Mouse (Mus musculus) lung, embryonic 15.5 days (tissue): ENCODE data around the gene Lmtk3. TPM values are rescaled to one million over a fixed set of nuclear protein-coding genes. Genes with fewer than 3 reads are reported as not detected.

Source experiments
- ATAC-seq: fragments of 200-750 bp; cut with Nextera tagmentation; 2 replicates; pipeline ENCODE4 v1.8.0; 2017; ENCODE audit warnings: moderate number of reproducible peaks, borderline replicate concordance; ENCODE audit not compliant: low FRiP score, low TSS enrichment; ENCODE audit errors: extremely low read depth
- H3K27ac ChIP-seq: fragments of 300-500 bp; sonication (generic); 2 replicates; pipeline ENCODE4 v1.5.1; 2015; ENCODE audit warnings: moderate library complexity, mild to moderate bottlenecking, inconsistent platforms
- H3K27me3 ChIP-seq: fragments of 300-500 bp; sonication (generic); 2 replicates; pipeline ENCODE4 v1.6.1; 2015; ENCODE audit warnings: inconsistent platforms
- H3K36me3 ChIP-seq: fragments of 300-500 bp; sonication (generic); 2 replicates; pipeline ENCODE4 v1.6.1; 2015; ENCODE audit warnings: inconsistent platforms
- H3K4me1 ChIP-seq: fragments of 300-500 bp; sonication (generic); 2 replicates; pipeline ENCODE4 v1.6.1; 2015; ENCODE audit warnings: inconsistent platforms
- H3K4me2 ChIP-seq: fragments of 300-500 bp; sonication (generic); 2 replicates; pipeline ENCODE4 v1.6.1; 2015; ENCODE audit warnings: inconsistent platforms, mild to moderate bottlenecking, moderate library complexity
- H3K4me3 ChIP-seq: fragments of 300-500 bp; sonication (generic); 2 replicates; pipeline ENCODE4 v1.5.1; 2015; ENCODE audit warnings: mild to moderate bottlenecking, inconsistent platforms
- H3K9ac ChIP-seq: fragments of 300-500 bp; sonication (generic); 2 replicates; pipeline ENCODE4 v1.6.1; 2015; ENCODE audit warnings: inconsistent platforms
- H3K9me3 ChIP-seq: fragments of 300-500 bp; sonication (generic); 2 replicates; pipeline ENCODE4 v1.6.1; 2016; ENCODE audit warnings: inconsistent platforms
- WGBS: fragments of 180-500 bp; shearing (Covaris S2); methylation state at CpG from one replicate; pipeline ENCODE4 v1.1.7; 2015; 5-methylcytosine and 5-hydroxymethylcytosine counted together
- polyA plus RNA-seq: library from polyadenylated mRNA; unstranded; fragments of >200 nt; fragmentation: Nextera tagmentation; extraction: Ambion mirVana; gene quantifications from 2 replicates; pipeline ENCODE4 v1.2.1, GENCODE M21; 2015

Gene Lmtk3
- polyA plus RNA-seq, 1 experiment from 2014 or later: 1.1 TPM

DNA sequence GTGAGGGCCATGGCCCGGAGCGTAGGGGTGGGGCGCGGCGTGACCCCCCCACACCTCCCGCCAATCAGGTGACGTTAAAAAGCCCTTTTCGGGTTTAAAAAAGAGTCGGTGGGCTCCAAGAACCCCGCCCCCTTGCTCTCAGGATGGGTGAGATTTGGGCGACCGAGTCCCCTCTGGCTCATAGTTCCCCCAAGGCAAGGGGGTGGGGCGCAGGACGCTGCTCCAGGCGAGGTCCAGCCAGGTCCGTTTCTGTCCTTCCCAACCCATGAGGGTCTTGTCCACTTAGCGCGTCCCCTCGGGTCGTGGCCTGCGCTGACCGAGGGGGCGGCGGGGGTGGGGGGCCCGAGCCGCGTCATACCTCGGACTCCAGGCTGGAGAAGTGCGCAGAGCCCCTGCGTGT is 48.9 kb downstream of the Lmtk3 start:
- Histone ChIP-seq H3K27ac (no peak overlapping the region), H3K9ac (0 out of 2 replicates have a peak overlapping the region, but pooled peaks have one; percentile 17), H3K4me1 (peaks cover 36% of the 10 kb centered on the region), H3K36me3 (peaks cover 17% of the 10 kb centered on the region), H3K9me3 (no peaks in the 10 kb centered on the region), H3K27me3 (peaks cover 50% of the 10 kb centered on the region), H3K4me3 (peak overlapping the region; percentile 45), H3K4me2 (peak overlapping the region; percentile 73)
- WGBS: 7% methylated on average over 30 of the region's 30 CpGs
- no peak for ATAC-seq

- H3K4me3 ChIP-seq: peak overlapping the region; percentile 45
- peaks cover 50% of the 10 kb centered on the region for H3K27me3 ChIP-seq
- no peak overlapping the region for H3K27ac ChIP-seq
- WGBS: under 1% methylated on average over 74 of the region's 86 CpGs
- peaks cover 36% of the 10 kb centered on the region for H3K4me1 ChIP-seq
- H3K4me2 ChIP-seq: peak overlapping the region; percentile 73
- peaks cover 8% of the 10 kb centered on the region for H3K36me3 ChIP-seq
- no peak for ATAC-seq
- no peaks in the 10 kb centered on the region for H3K9me3 ChIP-seq
- H3K9ac ChIP-seq: peak overlapping the region; percentile 26
Observed at GRCm38 (mm10) chr7:45833148-45833790, 49.7 kb downstream of the Lmtk3 start.

GRCm38 (mm10) chr7:45833924-45834323 is 50.4 kb downstream of the Lmtk3 start:
- H3K9me3 ChIP-seq: no peaks in the 10 kb centered on the region
- WGBS: 4% methylated on average over 31 of the region's 31 CpGs
- H3K36me3 ChIP-seq: peaks cover 4% of the 10 kb centered on the region; the same call in 1 of the 2 replicates
- peaks cover 36% of the 10 kb centered on the region for H3K4me1 ChIP-seq
- ATAC-seq: 0 out of 2 replicates have a peak, but pooled peaks have one; percentile 16
- peak overlapping the region; percentile 73 for H3K4me2 ChIP-seq
- H3K27me3 ChIP-seq: peaks cover 50% of the 10 kb centered on the region
- H3K27ac ChIP-seq: no peak overlapping the region
- peak overlapping the region; percentile 45 for H3K4me3 ChIP-seq
- peak overlapping the region; percentile 26 for H3K9ac ChIP-seq

GRCm38 (mm10) chr7:45842950-45843744 is 59.6 kb downstream of the Lmtk3 start:
- no peak for ATAC-seq
- H3K27me3 ChIP-seq: peaks cover 4% of the 10 kb centered on the region
- H3K9ac ChIP-seq: no peak overlapping the region

GRCm38 (mm10) chr7:45848447-45849027 is 65.0 kb downstream of the Lmtk3 start:
- 12% methylated on average over 6 of the region's 6 CpGs for WGBS
- H3K9ac ChIP-seq: no peak overlapping the region
- no peak overlapping the region for H3K4me3 ChIP-seq
- peak; percentile 60; the same call in 1 of the 2 replicates for ATAC-seq
- H3K27me3 ChIP-seq: no peaks in the 10 kb centered on the region; the same call in 1 of the 2 replicates
- no peaks in the 10 kb centered on the region for H3K36me3 ChIP-seq
- 0 out of 2 replicates have a peak, but pooled peaks cover 7% of the 10 kb centered on the region for H3K4me1 ChIP-seq
- no peak overlapping the region for H3K4me2 ChIP-seq
- H3K9me3 ChIP-seq: no peaks in the 10 kb centered on the region
- peak overlapping the region; percentile 73 for H3K27ac ChIP-seq

More at GRCm38 (mm10) chr7:45842950-45843744, 59.6 kb downstream of the Lmtk3 start:
- Histone ChIP-seq H3K4me2 (no peak overlapping the region), H3K4me1 (no peaks in the 10 kb centered on the region), H3K36me3 (no peaks in the 10 kb centered on the region), H3K4me3 (no peak overlapping the region), H3K9me3 (no peaks in the 10 kb centered on the region), H3K27ac (no peak overlapping the region)
- WGBS: 69% methylated on average over 10 of the region's 10 CpGs

- H3K9ac ChIP-seq: no peak overlapping the region
- H3K9me3 ChIP-seq: no peaks in the 10 kb centered on the region
- no peak for ATAC-seq
- no peaks in the 10 kb centered on the region for H3K36me3 ChIP-seq
- H3K4me1 ChIP-seq: 0 out of 2 replicates have a peak, but pooled peaks cover 7% of the 10 kb centered on the region
- H3K4me3 ChIP-seq: no peak overlapping the region
- no peak overlapping the region for H3K4me2 ChIP-seq
- H3K27me3 ChIP-seq: no peaks in the 10 kb centered on the region; the same call in 1 of the 2 replicates
- WGBS: 43% methylated on average over 3 of the region's 3 CpGs
- H3K27ac ChIP-seq: no peak overlapping the region
Observed at GRCm38 (mm10) chr7:45850661-45851060, 67.1 kb downstream of the Lmtk3 start.

DNA sequence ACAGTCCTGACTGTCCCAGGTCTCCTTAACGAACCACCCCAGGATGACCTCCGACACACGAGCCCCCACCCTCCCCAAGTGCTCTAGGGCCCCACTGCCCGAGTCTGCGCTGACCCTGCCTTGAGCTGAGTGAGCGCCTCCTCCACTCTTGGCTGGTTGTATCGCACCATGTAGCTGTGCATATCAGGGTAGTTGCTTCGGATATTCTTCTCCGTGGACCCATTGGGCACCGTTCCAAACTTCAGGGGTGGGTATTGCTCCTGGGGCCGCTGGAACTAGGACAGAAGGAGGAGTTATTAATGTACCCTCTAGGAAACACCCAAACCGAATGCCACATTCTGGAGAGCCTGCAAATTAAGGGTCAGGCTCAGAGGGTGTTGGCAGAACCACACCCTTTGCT is 69.6 kb downstream of the Lmtk3 start:
- H3K27ac ChIP-seq: no peak overlapping the region

More for the DNA sequence above, 69.6 kb downstream of the Lmtk3 start:
- no peaks in the 10 kb centered on the region for H3K36me3 ChIP-seq
- no peak for ATAC-seq
- no peak overlapping the region for H3K9ac ChIP-seq
- H3K4me1 ChIP-seq: peaks cover 23% of the 10 kb centered on the region
- H3K4me3 ChIP-seq: no peak overlapping the region
- no peak overlapping the region for H3K4me2 ChIP-seq
- no peaks in the 10 kb centered on the region for H3K9me3 ChIP-seq
- H3K27me3 ChIP-seq: peaks cover 15% of the 10 kb centered on the region
- 77% methylated on average over 12 of the region's 12 CpGs for WGBS

Other genes with a start within 250 kb of the Lmtk3 start
- 1.5 and 1.7 TPM in 2 replicates for gene Hsd17b14, start 228.8 kb upstream of the Lmtk3 start, polyA plus RNA-seq
- 57.7 and 62.5 TPM in 2 replicates for gene Bcat2, start 213.6 kb upstream of the Lmtk3 start, polyA plus RNA-seq
- 0.42 TPM in 1 of 2 replicates, not detected in the other for gene Fgf21, start 168.2 kb upstream of the Lmtk3 start, polyA plus RNA-seq
- gene Fut1, start 166.4 kb upstream of the Lmtk3 start, polyA plus RNA-seq: 0.47 and 0.49 TPM in 2 replicates
- gene Izumo1, start 161.9 kb upstream of the Lmtk3 start, polyA plus RNA-seq: 0.15 and 0.29 TPM in 2 replicates
- gene Rasip1, start 156.2 kb upstream of the Lmtk3 start, polyA plus RNA-seq: 32.4 and 33.3 TPM in 2 replicates
- gene Mamstr, start 143.8 kb upstream of the Lmtk3 start, polyA plus RNA-seq: 7.7 and 9.5 TPM in 2 replicates
- gene Fut2, start 117.3 kb upstream of the Lmtk3 start, polyA plus RNA-seq: 0.57 and 0.69 TPM in 2 replicates
- 0.52 and 0.69 TPM in 2 replicates for gene Ntn5, start 99.7 kb upstream of the Lmtk3 start, polyA plus RNA-seq
- gene Sec1, start 89.3 kb upstream of the Lmtk3 start, polyA plus RNA-seq: 0.21 and 0.42 TPM in 2 replicates
- gene Car11, start 83.9 kb upstream of the Lmtk3 start, polyA plus RNA-seq: 2.4 and 4.6 TPM in 2 replicates
- gene Dbp, start 78.7 kb upstream of the Lmtk3 start, polyA plus RNA-seq: 2.7 and 3.1 TPM in 2 replicates
- 1,016 and 1,098 TPM in 2 replicates for gene Rpl18, start 68.3 kb upstream of the Lmtk3 start, polyA plus RNA-seq
- gene Sphk2, start 65.7 kb upstream of the Lmtk3 start, polyA plus RNA-seq: 26.4 and 26.5 TPM in 2 replicates
- gene Fam83e, start 62.5 kb upstream of the Lmtk3 start, polyA plus RNA-seq: 1.4 and 1.5 TPM in 2 replicates
- not detected in 2 replicates for gene Spaca4, start 57.9 kb upstream of the Lmtk3 start, polyA plus RNA-seq
- 6.1 and 7.8 TPM in 2 replicates for gene Sult2b1, start 931 bp downstream of the Lmtk3 start, polyA plus RNA-seq
- gene Cyth2, start 30.8 kb downstream of the Lmtk3 start, polyA plus RNA-seq: 115 and 122 TPM in 2 replicates
- gene Kcnj14, start 41.0 kb downstream of the Lmtk3 start, polyA plus RNA-seq: 0.79 and 0.84 TPM in 2 replicates
- gene Grwd1, start 47.2 kb downstream of the Lmtk3 start, polyA plus RNA-seq: 67.8 and 73.6 TPM in 2 replicates
- 64.7 and 67.4 TPM in 2 replicates for gene Kdelr1, start 89.0 kb downstream of the Lmtk3 start, polyA plus RNA-seq
- 0.50 and 0.57 TPM in 2 replicates for gene Grin2d, start 94.6 kb downstream of the Lmtk3 start, polyA plus RNA-seq
- 1.1 and 1.2 TPM in 2 replicates for gene Syngr4, start 113.0 kb downstream of the Lmtk3 start, polyA plus RNA-seq
- gene Tmem143, start 113.2 kb downstream of the Lmtk3 start, polyA plus RNA-seq: 5.5 and 5.6 TPM in 2 replicates
- gene Emp3, start 137.7 kb downstream of the Lmtk3 start, polyA plus RNA-seq: 170 and 177 TPM in 2 replicates
- gene Ccdc114, start 140.3 kb downstream of the Lmtk3 start, polyA plus RNA-seq: 6.1 and 6.4 TPM in 2 replicates
- 0.62 and 0.65 TPM in 2 replicates for gene Abcc6, start 246.6 kb downstream of the Lmtk3 start, polyA plus RNA-seq
- 36.9 and 37.3 TPM in 2 replicates for gene Nomo1, start 250.0 kb downstream of the Lmtk3 start, polyA plus RNA-seq